Mouse (Mus musculus) heart, adult 2 months (tissue): Measurements from ENCODE around the gene Dbi. TPM values are rescaled to one million over a fixed set of nuclear protein-coding genes. Genes with fewer than 3 reads are reported as not detected.

Experiments used
- DNase-seq, 2 experiments: peaks; one replicate each; pipeline ENCODE4 v3.0.0; 2021
- H3K27ac ChIP-seq: fragments of 200-600 bp; 2 replicates; pipeline ENCODE4 v1.8.1; 2022
- H3K27me3 ChIP-seq: fragments of 200-500 bp; 2 replicates; pipeline ENCODE4 v1.6.1; 2012; ENCODE audit warnings: mild to moderate bottlenecking, low read length, inconsistent platforms, mixed read lengths; ENCODE audit not compliant: control insufficient read depth, insufficient read depth
- H3K36me3 ChIP-seq: fragments of 200-500 bp; 2 replicates; pipeline ENCODE4 v1.6.1; 2012; ENCODE audit warnings: low read length, inconsistent platforms; ENCODE audit not compliant: control insufficient read depth, insufficient read depth
- H3K4me1 ChIP-seq: fragments of 200-500 bp; 2 replicates; pipeline ENCODE4 v1.6.1; 2011; ENCODE audit warnings: low read length; ENCODE audit not compliant: control insufficient read depth, insufficient read depth
- H3K4me3 ChIP-seq: fragments of 200-600 bp; 2 replicates; pipeline ENCODE4 v1.8.1; 2022
- H3K79me2 ChIP-seq: fragments of 200-500 bp; replicated peaks from 2 replicates; pipeline ENCODE4 v1.6.1; 2012; ENCODE audit warnings: mild to moderate bottlenecking, inconsistent platforms, low read length, moderate library complexity, mixed read lengths; ENCODE audit not compliant: control insufficient read depth, insufficient read depth
- H3K9ac ChIP-seq: fragments of 200-500 bp; 2 replicates; pipeline ENCODE4 v1.6.1; 2012; ENCODE audit warnings: low read depth, mild to moderate bottlenecking, control low read depth, inconsistent platforms, low read length, mixed read lengths
- CTCF ChIP-seq: fragments of 200-600 bp; IDR thresholded peaks from 2 replicates; pipeline ENCODE4 v1.8.1; 2022; ENCODE audit warnings: antibody characterized with exemption, mild to moderate bottlenecking, moderate library complexity
- EP300 ChIP-seq: fragments of 200-500 bp; IDR thresholded peaks from 2 replicates; pipeline ENCODE4 v1.6.1; 2011; ENCODE audit warnings: low read depth, low read length, control low read depth; ENCODE audit not compliant: insufficient read depth
- POLR2A ChIP-seq: fragments of 200-500 bp; IDR thresholded peaks from 2 replicates; pipeline ENCODE4 v1.6.1; 2011; ENCODE audit warnings: mild to moderate bottlenecking, low read depth, low read length, control low read depth; ENCODE audit not compliant: insufficient read depth
- WGBS: fragments of 180-500 bp; shearing (Covaris S2); methylation state at CpG from one replicate; pipeline ENCODE4 v1.1.7; 2018; 5-methylcytosine and 5-hydroxymethylcytosine counted together
- intact Hi-C: fragments of 180-260 bp; cut with DNase I; formaldehyde crosslinking; loops from one replicate; pipeline ENCODE4 v1.15.1; 2025
- polyA plus RNA-seq: library from polyadenylated mRNA; depleted of rRNA; stranded (reverse); fragments of >200 nt; gene quantifications from 2 replicates; pipeline ENCODE4 v1.2.3, GENCODE M21; 2012
- total RNA-seq, 2 experiments: library from RNA; stranded (reverse); gene quantifications; 2 replicates each; pipeline ENCODE4 v1.2.3; 2021

Gene Dbi
- total and polyA plus RNA-seq, 3 experiments: 251 to 335 (median 264) TPM

GRCm38 (mm10) chr1:120109741-120110432 is 11.0 kb downstream of the Dbi start:
- H3K9ac ChIP-seq: no peak overlapping the region
- no peak for DNase-seq
- no peaks in the 10 kb centered on the region for H3K4me1 ChIP-seq
- 89% methylated on average over 19 of the region's 19 CpGs for WGBS
- intact Hi-C loops: no loop called here
- no peaks in the 10 kb centered on the region for H3K27me3 ChIP-seq
- H3K27ac ChIP-seq: no peak overlapping the region
- TF ChIP-seq CTCF (no peak), EP300 (no peak), POLR2A (no peak)
- no peaks in the 10 kb centered on the region for H3K79me2 ChIP-seq
- H3K4me3 ChIP-seq: no peak overlapping the region
- H3K36me3 ChIP-seq: no peaks in the 10 kb centered on the region; the same call in none of the 2 replicates

DNA sequence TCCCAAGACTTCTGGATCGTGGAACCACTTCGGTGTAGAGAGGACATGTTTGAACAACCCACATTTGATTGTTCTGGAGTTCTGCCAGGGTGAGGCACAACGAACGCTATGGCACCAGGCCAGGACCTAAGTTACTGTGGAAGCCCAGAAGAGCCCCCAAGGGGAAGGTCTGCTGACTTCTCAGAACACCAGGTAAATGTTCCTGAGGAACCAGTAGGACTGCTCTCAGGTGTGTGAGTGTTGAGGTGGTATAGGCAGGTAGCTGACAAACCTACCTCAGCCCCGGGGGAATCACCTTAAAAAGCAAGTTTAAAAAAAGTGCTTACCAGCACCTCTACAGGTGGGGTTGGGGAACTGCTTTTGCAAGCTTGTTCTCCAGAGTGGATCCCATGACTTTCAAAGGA is 15.3 kb downstream of the Dbi start:
- 27% methylated on average over 5 of the region's 5 CpGs for WGBS
- Histone ChIP-seq H3K4me1 (no peaks in the 10 kb centered on the region), H3K27me3 (no peaks in the 10 kb centered on the region), H3K4me3 (no peak overlapping the region), H3K9ac (no peak overlapping the region), H3K79me2 (no peaks in the 10 kb centered on the region), H3K36me3 (no peaks in the 10 kb centered on the region), H3K27ac (no peak overlapping the region)
- no peak for DNase-seq
- 0 out of 2 replicates have a peak, but pooled peaks have one; percentile 18 for TF ChIP-seq CTCF
- no peak for TF ChIP-seq POLR2A
- intact Hi-C loops: no loop called here

DNA sequence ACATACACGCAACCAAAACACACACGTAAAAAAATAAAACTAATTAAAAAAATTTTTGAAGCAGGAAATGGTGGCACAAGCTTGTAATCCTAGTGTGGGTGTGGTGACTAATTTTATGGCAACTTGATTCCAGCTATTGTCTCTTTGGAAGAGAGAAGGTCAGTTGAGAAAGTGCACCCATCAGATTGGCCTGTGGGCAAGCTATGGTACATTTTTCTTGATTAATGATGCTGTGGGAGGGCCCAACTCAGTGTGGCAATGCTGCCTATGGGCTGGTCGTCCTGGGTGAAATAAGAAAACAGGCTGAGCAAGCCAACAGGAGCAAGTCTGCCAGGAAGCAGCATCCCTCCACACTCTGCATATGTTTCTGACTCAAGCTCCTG is 19.7 kb downstream of the Dbi start:
- Histone ChIP-seq H3K36me3 (no peaks in the 10 kb centered on the region), H3K27ac (no peak overlapping the region), H3K4me3 (no peak overlapping the region), H3K27me3 (no peaks in the 10 kb centered on the region), H3K79me2 (no peaks in the 10 kb centered on the region), H3K4me1 (no peaks in the 10 kb centered on the region), H3K9ac (no peak overlapping the region)
- intact Hi-C loops: no loop called here
- DNase-seq: no peak
- TF ChIP-seq CTCF: no peak
- TF ChIP-seq EP300: no peak
- no peak for TF ChIP-seq POLR2A
- WGBS: 79% methylated on average over 3 of the region's 3 CpGs

- Histone ChIP-seq H3K79me2 (no peaks in the 10 kb centered on the region), H3K4me1 (no peaks in the 10 kb centered on the region), H3K27me3 (no peaks in the 10 kb centered on the region), H3K36me3 (no peaks in the 10 kb centered on the region), H3K9ac (no peak overlapping the region), H3K27ac (no peak overlapping the region), H3K4me3 (no peak overlapping the region)
- TF ChIP-seq EP300: no peak
- TF ChIP-seq POLR2A: no peak
- TF ChIP-seq CTCF: no peak
- DNase-seq: no peak
- 79% methylated on average over 8 of the region's 8 CpGs for WGBS
- intact Hi-C loops: no loop called here
Observed at GRCm38 (mm10) chr1:120100456-120101226, 20.2 kb downstream of the Dbi start.

DNA sequence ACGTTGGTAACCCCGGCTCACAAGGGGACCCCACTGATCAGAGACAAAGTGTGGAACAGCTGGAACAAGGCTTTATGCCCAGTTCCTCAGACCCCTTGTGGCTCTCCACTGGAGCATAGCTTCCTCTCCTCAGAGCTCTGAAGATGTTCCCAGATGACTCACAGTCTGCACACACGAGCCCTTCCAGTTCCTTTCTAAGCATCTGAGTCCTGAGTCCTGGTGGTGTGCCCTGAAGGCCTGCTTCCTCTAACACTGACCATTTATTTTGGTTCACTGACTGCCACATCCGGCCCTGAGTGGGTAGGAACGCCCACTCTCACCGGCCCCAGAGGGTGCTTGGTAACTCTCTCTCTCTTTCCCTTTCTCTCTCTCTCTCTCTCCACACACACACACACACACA is 21.4 kb downstream of the Dbi start:
- Histone ChIP-seq H3K27me3 (no peaks in the 10 kb centered on the region), H3K4me3 (no peak overlapping the region), H3K36me3 (no peaks in the 10 kb centered on the region), H3K4me1 (no peaks in the 10 kb centered on the region), H3K27ac (no peak overlapping the region), H3K9ac (no peak overlapping the region), H3K79me2 (no peaks in the 10 kb centered on the region)
- no peak for TF ChIP-seq CTCF
- TF ChIP-seq POLR2A: no peak
- no peak for TF ChIP-seq EP300
- intact Hi-C loops: loop anchor here (2.0 to 5.0 kb wide), 3 partner anchors 15 to 453 kb away; no protein-coding TSS in a partner anchor
- 53% methylated on average over 6 of the region's 6 CpGs for WGBS
- DNase-seq: peak in 1 of 2 experiments; percentile 53

DNA sequence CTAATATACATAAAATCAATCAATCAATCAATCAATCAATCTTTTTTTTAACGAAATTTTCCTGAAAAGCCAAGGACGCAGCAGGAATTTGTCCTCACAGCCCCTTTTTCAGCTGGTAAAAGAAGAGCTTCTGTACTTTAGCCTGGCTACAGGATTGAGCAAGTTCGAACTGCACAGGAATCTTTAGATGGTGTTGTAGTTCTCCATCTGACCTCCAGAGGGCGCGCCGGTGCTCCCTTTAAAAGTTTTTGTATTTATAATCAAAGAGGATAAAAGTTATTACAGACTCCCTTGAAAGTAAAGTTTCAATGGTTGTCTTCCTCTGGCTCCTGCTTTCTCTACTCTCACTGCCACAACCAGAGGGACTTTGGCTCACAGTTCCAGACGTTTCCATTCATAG is 22.6 kb downstream of the Dbi start:
- Histone ChIP-seq H3K9ac (no peak overlapping the region), H3K36me3 (no peaks in the 10 kb centered on the region), H3K27me3 (no peaks in the 10 kb centered on the region), H3K27ac (no peak overlapping the region), H3K79me2 (no peaks in the 10 kb centered on the region), H3K4me1 (no peaks in the 10 kb centered on the region), H3K4me3 (no peak overlapping the region)
- DNase-seq: peak; percentile 58 to 78
- WGBS: 7% methylated on average over 7 of the region's 7 CpGs
- intact Hi-C loops: loop anchor here (1.0 to 5.0 kb wide), 4 partner anchors 16 to 454 kb away; no protein-coding TSS in a partner anchor
- TF ChIP-seq CTCF: peak; percentile 99
- no peak for TF ChIP-seq POLR2A
